Mouse (Mus musculus) olfactory bulb, adult 2 months (tissue): ENCODE measurements around the gene Tle3.

Experiments
- CTCF ChIP-seq: fragments of 200-500 bp; IDR thresholded peaks from 2 replicates; pipeline ENCODE4 v1.5.1; 2012; ENCODE audit warnings: low read depth, mild to moderate bottlenecking, low read length, moderate library complexity; ENCODE audit not compliant: insufficient read depth
- POLR2A ChIP-seq: fragments of 200-500 bp; IDR thresholded peaks from 2 replicates; pipeline ENCODE4 v1.6.1; 2012; ENCODE audit warnings: mild to moderate bottlenecking, low read depth, low read length, moderate library complexity; ENCODE audit not compliant: insufficient read depth

DNA sequence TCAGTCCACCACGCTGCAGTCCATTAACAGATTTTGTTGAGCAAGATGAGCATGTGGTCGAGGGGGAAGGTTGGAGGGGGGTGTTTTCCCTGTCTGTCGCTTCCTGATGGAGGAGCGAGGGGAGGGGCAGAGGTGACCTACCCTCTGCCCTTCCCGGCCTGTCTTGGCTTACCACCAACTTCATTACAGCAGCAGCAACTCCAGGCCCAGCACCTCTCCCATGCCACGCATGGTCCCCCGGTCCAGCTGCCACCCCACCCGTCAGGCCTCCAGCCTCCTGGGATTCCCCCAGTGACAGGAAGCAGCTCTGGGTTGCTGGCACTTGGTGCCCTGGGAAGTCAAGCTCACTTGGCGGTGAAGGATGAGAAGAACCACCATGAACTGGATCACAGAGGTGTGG is 29.5 kb downstream of the Tle3 start:
- TF ChIP-seq CTCF = no peak
- no peak for TF ChIP-seq POLR2A
